Mouse (Mus musculus) MEL (cell line): ENCODE data around the gene Arhgef9.

Source experiments
- CHD2 ChIP-seq: IDR thresholded peaks from 2 replicates; pipeline ENCODE4 v1.6.1; 2011; ENCODE audit warnings: low read length, improper control_type of control experiment
- CTCF ChIP-seq, 3 experiments: IDR thresholded peaks in 2 of 3; conservative IDR thresholded peaks in 1 of 3; 2 replicates each; pipeline ENCODE4 v1.5.1; 2011 to 2012; ENCODE audit warnings: low read length in 3 of 3, low read depth in 2 of 3, mild to moderate bottlenecking in 2 of 3, improper control_type of control experiment in 1 of 3, inconsistent platforms in 1 of 3, mixed read lengths in 1 of 3, moderate library complexity in 1 of 3; ENCODE audit not compliant: control insufficient read depth in 1 of 3, insufficient read depth in 1 of 3, poor library complexity in 1 of 3, severe bottlenecking in 1 of 3
- HCFC1 ChIP-seq: IDR thresholded peaks from 2 replicates; pipeline ENCODE4 v1.6.1; 2012; ENCODE audit warnings: low read depth, mild to moderate bottlenecking, inconsistent platforms, low read length, improper control_type of control experiment, moderate library complexity
- MAX ChIP-seq: IDR thresholded peaks from 2 replicates; pipeline ENCODE4 v1.6.1; 2011; ENCODE audit warnings: low read length, improper control_type of control experiment
- MYB ChIP-seq: IDR thresholded peaks from 2 replicates; pipeline ENCODE4 v1.6.1; 2011; ENCODE audit warnings: mild to moderate bottlenecking, low read depth, low read length, improper control_type of control experiment
- NELFE ChIP-seq: IDR thresholded peaks from 2 replicates; pipeline ENCODE4 v1.6.1; 2011; ENCODE audit warnings: low read depth, low read length, improper control_type of control experiment
- POLR2A ChIP-seq, 2 experiments: IDR thresholded peaks; 2 replicates each; pipeline ENCODE4 v1.6.1; 2011 to 2012; ENCODE audit warnings: low read length in 2 of 2, mild to moderate bottlenecking in 2 of 2, control low read depth in 1 of 2, improper control_type of control experiment in 1 of 2, low read depth in 1 of 2, moderate library complexity in 1 of 2; ENCODE audit not compliant: control insufficient read depth in 1 of 2, insufficient read depth in 1 of 2, poor library complexity in 1 of 2
- TCF12 ChIP-seq: IDR thresholded peaks from 2 replicates; pipeline ENCODE4 v1.6.1; 2014; ENCODE audit warnings: low read depth, mild to moderate bottlenecking, inconsistent platforms, low read length, improper control_type of control experiment, moderate library complexity

DNA sequence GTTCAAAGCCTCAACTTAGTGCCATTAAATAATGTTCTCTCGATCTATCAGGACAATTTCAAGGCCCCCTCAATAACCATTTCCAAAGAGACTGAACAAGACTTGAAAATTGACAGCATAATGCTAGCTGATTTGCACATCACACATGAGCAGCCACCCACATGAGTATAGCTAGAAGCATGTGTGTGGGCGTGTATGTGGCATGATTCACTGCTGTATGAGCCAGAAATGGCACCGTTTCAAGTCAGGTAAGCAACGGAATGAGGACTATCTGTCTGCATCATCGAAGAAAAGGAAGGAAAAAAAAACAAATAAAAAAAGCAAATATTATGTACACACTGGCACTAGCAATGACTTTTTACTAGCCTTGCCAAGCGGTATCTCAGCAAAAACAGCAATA lies 32.5 kb downstream of the Arhgef9 start:
- TF ChIP-seq MYB (no peak), NELFE (no peak), HCFC1 (no peak), CHD2 (no peak), TCF12 (no peak), POLR2A (IDR thresholded peaks at IDR 0.05; ENCODE audit: control insufficient read depth in 1 of 2, insufficient read depth in 1 of 2, low read depth in 1 of 2, low read length in 2 of 2, poor library complexity in 1 of 2) (no peak), MAX (no peak), CTCF (IDR thresholded peaks at IDR 0.05 in 2 of 3, conservative IDR thresholded peaks at IDR 0.05 in 1 of 3; ENCODE audit: control insufficient read depth in 1 of 3, insufficient read depth in 1 of 3, low read depth in 2 of 3, low read length in 3 of 3, poor library complexity in 1 of 3, severe bottlenecking in 1 of 3) (no peak)
